Mouse (Mus musculus): Measurements from ENCODE around the gene Smarcd3.
A peak's percentile ranks its signal among the peaks of the same experiment; 100 is the strongest.
"Not testable (repeated sequence)": the region's sequence is repeated elsewhere in the genome, so short reads cannot be mapped to it uniquely, and the experiment has no call there.

Smarcd3 gene

GRCm38 (mm10) chr5:24577183-24577929 lies 46.9 kb downstream of the Smarcd3 start, which contains the start of gene Abcf2:
Abcf2 (minus strand) TSS chr5:24577467.
- peak; percentile 94 for ATAC-seq (ENCODE audit: insufficient number of reproducible peaks, low FRiP score, low TSS enrichment)

DNA sequence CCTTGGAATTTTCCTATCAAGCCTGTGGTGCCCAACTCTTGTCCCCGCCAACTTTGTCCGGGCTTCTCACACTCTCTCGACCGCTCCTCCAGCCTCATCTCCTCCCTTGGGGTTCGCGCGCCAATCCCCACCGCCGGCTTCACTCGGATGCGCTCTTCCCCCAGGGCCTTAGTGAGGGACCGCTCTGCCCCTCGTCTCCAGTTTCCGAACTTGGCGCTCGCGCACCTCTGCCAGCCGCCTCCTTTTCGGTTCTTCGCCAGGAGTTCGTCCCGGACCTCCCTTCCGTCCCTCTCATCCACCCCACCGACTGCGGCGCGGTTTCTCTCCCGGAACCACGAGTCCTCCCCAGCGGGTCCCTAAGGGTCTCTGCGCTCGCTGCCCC lies 47.4 kb downstream of the Smarcd3 start:
- peak; percentile 7 for ATAC-seq (ENCODE audit: insufficient number of reproducible peaks, low FRiP score, low TSS enrichment)

GRCm38 (mm10) chr5:24575948-24576347 lies 48.3 kb downstream of the Smarcd3 start:
- no peak for ATAC-seq (ENCODE audit: insufficient number of reproducible peaks, low FRiP score, low TSS enrichment)

GRCm38 (mm10) chr5:24556709-24557108 lies 67.5 kb downstream of the Smarcd3 start, which contains the start of gene 4931409K22Rik:
4931409K22Rik (minus strand) TSS chr5:24556809.
- no peak for ATAC-seq (ENCODE audit: insufficient number of reproducible peaks, low FRiP score, low TSS enrichment)

- ATAC-seq (ENCODE audit: insufficient number of reproducible peaks, low FRiP score, low TSS enrichment): not testable (repeated sequence)
Observed at GRCm38 (mm10) chr5:24555335-24555734, 68.9 kb downstream of the Smarcd3 start.

GRCm38 (mm10) chr5:24553621-24554244 lies 70.5 kb downstream of the Smarcd3 start:
- no peak for ATAC-seq (ENCODE audit: insufficient number of reproducible peaks, low FRiP score, low TSS enrichment)

GRCm38 (mm10) chr5:24551317-24551688 lies 72.9 kb downstream of the Smarcd3 start:
- no peak for ATAC-seq (ENCODE audit: insufficient number of reproducible peaks, low FRiP score, low TSS enrichment)

GRCm38 (mm10) chr5:24550598-24551316 lies 73.5 kb downstream of the Smarcd3 start:
- no peak for ATAC-seq (ENCODE audit: insufficient number of reproducible peaks, low FRiP score, low TSS enrichment)

GRCm38 (mm10) chr5:24542643-24543042 lies 81.6 kb downstream of the Smarcd3 start:
- no peak for ATAC-seq (ENCODE audit: insufficient number of reproducible peaks, low FRiP score, low TSS enrichment)

GRCm38 (mm10) chr5:24541144-24541569 lies 83.1 kb downstream of the Smarcd3 start:
- no peak for ATAC-seq (ENCODE audit: insufficient number of reproducible peaks, low FRiP score, low TSS enrichment)
